Mouse (Mus musculus): ENCODE data around the gene Gm21891. TPM values are rescaled to one million over a fixed set of nuclear protein-coding genes. Genes with fewer than 3 reads are reported as not detected.

Gm21891 gene
- total RNA-seq (2023), result not detected

GRCm38 (mm10) chrY:13133392-13133791 is at the start of gene Gm21891:
TSS of gene Gm21891 (minus strand) at chrY:13133492.

GRCm38 (mm10) chrY:13161668-13162067 is 28.4 kb upstream of the Gm21891 start, which contains the start of gene Gm21425:
TSS of gene Gm21425 (plus strand) at chrY:13161968.

Other genes with a start within 250 kb of the Gm21891 start
- gene Gm20807, start 90.6 kb downstream of the Gm21891 start, total RNA-seq (2023), result not detected
- not detected for gene Gm21425, start 28.5 kb upstream of the Gm21891 start, total RNA-seq (2023)
- not detected for gene Gm21828, start 90.4 kb upstream of the Gm21891 start, total RNA-seq (2023)
- not detected for gene Gm21440, start 118.9 kb upstream of the Gm21891 start, total RNA-seq (2023)
- gene Gm21454, start 119.0 kb upstream of the Gm21891 start, total RNA-seq (2023), result not detected
- not detected for gene Gm21725, start 215.6 kb upstream of the Gm21891 start, total RNA-seq (2023)